Mouse (Mus musculus) erythroblast, embryonic 14.5 days (primary cell): ENCODE measurements around the gene Perm1. TPM values are rescaled to one million over a fixed set of nuclear protein-coding genes. Genes with fewer than 3 reads are reported as not detected.

Experiments
- H3K27me3 ChIP-seq: 2 replicates; pipeline ENCODE4 v1.6.1; 2012; ENCODE audit warnings: inconsistent platforms; ENCODE audit not compliant: control insufficient read depth
- H3K36me3 ChIP-seq: 2 replicates; pipeline ENCODE4 v1.6.1; 2012; ENCODE audit warnings: mild to moderate bottlenecking, inconsistent platforms; ENCODE audit not compliant: control insufficient read depth
- H3K4me1 ChIP-seq: 2 replicates; pipeline ENCODE4 v1.6.1; 2012; ENCODE audit warnings: inconsistent platforms; ENCODE audit not compliant: control insufficient read depth
- H3K4me3 ChIP-seq: replicated peaks from 2 replicates; pipeline ENCODE3; 2012; ENCODE audit warnings: moderate library complexity, mild to moderate bottlenecking, inconsistent platforms
- H3K9me3 ChIP-seq: 2 replicates; pipeline ENCODE4 v1.6.1; 2012; ENCODE audit warnings: low read length, inconsistent platforms, mixed read lengths; ENCODE audit not compliant: control insufficient read depth
- GATA1 ChIP-seq: IDR thresholded peaks from 2 replicates; pipeline ENCODE4 v1.6.1; 2012; ENCODE audit warnings: low read length, inconsistent platforms, mixed read lengths
- TAL1 ChIP-seq: IDR thresholded peaks from 3 replicates; pipeline ENCODE4 v1.6.1; 2012; ENCODE audit warnings: low read length, inconsistent platforms, mixed read lengths
- polyA plus RNA-seq: library from polyadenylated mRNA; stranded (reverse); fragments of >175 nt; gene quantifications from 2 replicates; pipeline ENCODE4 v1.2.3, GENCODE M21; 2012

Perm1 gene
- polyA plus RNA-seq, 1 experiment, result not detected

DNA sequence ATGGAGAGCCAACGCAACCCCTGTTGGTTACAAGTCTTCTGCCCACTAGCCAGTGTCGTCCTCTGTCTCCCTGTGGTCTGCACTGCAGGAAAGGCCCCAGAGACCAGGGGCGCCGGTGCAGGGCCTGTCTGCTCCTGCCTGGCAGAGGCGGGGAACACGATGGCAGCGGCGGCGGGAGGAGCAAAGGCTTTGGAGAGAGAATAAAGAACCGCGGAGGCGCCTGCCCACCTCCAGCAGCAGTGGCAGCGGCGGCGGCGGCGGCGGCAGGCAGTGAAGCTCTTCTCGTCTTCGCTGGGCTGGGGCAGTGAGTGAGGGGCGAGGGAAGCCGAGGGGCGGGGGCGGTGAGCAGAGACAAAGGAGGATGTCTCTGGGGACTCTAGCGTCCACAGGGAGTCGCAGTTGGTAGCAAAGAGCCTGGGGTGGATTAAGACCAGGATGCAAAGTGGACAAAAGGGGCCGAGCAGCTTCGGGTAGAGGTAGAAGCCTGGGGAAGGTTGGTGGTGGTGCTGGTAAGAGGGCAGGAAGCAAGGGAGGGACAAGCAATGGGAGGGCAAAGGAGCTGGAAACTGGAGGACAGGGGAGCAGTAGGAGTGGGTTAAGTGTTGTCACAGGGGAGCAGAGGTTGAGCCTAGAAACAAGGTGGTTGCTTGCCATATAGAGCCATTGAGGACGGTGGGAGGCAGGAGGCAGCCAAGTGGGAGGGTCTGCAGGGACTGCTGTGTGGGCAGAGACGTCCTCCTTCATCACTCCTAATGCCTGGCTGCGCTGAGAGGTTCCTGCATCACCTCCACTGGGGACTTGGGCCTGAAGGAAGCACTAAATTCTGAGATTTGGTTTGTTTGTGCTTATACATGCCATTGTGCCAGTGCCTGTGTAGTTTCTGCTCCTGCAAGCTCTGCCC, 29.5 kb upstream of the Perm1 start:
- Histone ChIP-seq H3K36me3 (peaks cover 6% of the 10 kb centered on the region), H3K27me3 (peaks cover 9% of the 10 kb centered on the region), H3K4me1 (peaks cover 46% of the 10 kb centered on the region), H3K9me3 (no peaks in the 10 kb centered on the region), H3K4me3 (peak overlapping the region; percentile 52)
- TF ChIP-seq GATA1, result no peak
- TF ChIP-seq TAL1, result no peak

DNA sequence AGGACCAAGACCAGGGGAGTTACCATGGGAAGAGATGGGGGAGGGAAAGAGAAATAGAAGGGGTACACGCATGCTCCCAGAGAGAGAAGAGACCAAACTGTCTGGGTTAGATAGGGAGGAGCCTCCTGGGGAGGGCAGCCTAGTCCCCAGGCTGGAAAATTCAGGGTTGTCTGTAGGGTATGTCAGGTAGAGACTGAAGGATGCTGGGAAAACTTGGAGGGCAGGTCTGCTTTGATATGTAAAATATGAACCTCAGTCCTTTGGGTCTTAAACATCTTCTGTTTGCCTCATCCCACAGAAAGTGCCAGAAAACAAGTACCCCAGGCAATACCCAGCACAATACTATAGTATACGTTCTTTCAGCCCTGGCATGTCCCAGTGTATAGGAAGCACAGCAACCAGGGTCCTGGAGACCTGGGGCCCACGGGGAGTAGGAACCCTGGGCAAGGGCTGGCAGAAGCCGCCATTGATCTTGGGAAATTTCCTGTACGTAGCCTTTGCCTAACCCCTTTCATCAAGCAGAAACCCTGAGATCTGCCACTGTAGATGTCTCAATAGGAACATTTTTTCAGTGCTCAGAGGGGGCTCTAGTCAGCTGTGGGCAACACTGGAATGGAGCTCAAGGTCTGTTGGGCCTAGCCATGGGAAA, 27.4 kb upstream of the Perm1 start:
- Histone ChIP-seq H3K27me3 (peaks cover 9% of the 10 kb centered on the region), H3K9me3 (no peaks in the 10 kb centered on the region), H3K4me1 (peaks cover 61% of the 10 kb centered on the region), H3K36me3 (peaks cover 11% of the 10 kb centered on the region), H3K4me3 (no peak overlapping the region)
- no peak for TF ChIP-seq TAL1
- no peak for TF ChIP-seq GATA1

DNA sequence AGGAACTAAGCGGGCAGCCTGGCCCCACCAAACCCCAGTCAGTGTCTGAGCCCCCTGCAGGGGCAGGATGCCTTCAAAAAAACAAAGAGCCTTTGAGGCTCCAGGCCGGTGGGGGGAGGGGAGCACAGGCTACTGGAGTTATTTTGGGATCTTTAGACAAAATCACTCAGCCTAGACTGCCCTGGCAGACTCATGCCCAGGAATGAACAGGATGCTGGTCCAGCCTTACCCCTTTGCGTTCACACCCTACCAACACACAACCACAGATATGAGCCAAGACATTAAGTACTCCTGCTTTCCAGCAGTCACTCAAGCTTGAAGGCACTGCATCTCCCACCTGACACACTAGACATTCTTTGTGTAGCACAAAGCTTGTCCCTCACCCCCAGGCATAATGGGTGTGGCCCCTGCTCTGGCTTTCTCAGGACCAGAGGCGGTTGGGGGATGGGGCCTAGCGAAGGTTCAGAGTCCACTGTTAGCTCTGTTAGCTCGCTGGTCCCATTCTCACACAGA, 26.8 kb upstream of the Perm1 start:
- Histone ChIP-seq H3K4me3 (no peak overlapping the region), H3K9me3 (no peaks in the 10 kb centered on the region), H3K36me3 (peaks cover 11% of the 10 kb centered on the region), H3K4me1 (peaks cover 58% of the 10 kb centered on the region), H3K27me3 (peaks cover 13% of the 10 kb centered on the region)
- TF ChIP-seq TAL1 (no peak), GATA1 (no peak)

DNA sequence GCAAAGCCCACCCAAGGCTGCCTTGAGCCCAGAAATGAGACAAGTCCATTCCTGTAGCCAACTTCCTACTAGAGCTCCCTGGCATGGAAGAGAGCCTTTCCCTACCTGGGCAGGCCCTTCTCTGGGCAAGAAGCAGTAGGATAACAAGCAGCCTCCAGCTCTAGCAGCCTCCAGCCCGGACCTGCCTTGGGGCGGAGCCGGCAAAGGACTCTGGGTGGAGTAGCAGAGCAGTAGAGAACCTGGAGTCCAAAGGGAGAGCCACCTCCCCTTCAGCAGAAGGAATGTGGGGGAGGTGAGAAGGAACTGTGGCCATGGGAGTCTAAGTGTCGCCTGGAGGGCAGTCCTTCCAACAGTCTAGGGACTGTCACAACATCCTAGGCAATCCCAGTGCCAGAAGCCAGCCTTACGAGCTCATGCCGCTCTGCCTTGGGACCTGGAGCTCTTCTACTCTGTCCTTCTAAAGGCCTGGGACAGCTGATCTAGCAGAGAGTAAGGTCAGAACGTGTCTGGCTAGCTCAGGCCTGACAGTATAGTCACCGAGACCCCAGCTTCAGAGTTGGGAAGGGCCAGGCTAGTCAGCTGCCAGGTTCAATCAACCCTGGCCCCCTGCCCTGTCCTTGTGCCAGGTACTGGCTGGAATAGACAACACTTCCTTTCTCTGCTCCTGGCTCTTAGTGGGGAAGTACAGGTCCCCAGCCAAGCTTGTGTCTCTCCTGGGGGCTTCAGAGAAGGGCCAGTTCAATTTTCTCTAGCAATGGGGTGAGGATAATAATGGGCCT, 23.1 kb upstream of the Perm1 start:
- H3K27me3 ChIP-seq, result peaks cover 37% of the 10 kb centered on the region

DNA sequence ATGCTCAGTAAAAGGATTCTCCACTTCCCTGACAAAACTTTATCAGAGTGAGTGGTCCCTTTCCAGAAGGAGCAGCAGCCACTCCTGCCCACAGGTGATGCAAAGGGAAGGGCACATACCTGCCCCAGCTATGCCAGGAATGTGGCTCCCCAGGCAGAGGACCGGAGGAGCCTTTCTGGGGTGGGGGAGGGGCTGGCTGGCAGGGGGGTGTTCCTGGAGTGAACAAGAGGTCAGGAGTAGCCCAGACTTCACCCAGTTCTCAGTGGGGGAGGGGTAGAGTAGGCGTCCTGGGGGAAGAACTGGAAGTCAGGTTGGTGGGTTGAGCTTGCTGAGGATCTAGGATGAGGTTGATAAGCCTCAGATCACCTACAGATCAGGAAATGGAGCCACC, 22.5 kb upstream of the Perm1 start:
- Histone ChIP-seq H3K4me3 (no peak overlapping the region), H3K4me1 (peaks cover 54% of the 10 kb centered on the region), H3K36me3 (peaks cover 11% of the 10 kb centered on the region), H3K9me3 (no peaks in the 10 kb centered on the region; the same call in 1 of the 2 replicates), H3K27me3 (peaks cover 37% of the 10 kb centered on the region)
- no peak for TF ChIP-seq GATA1
- TF ChIP-seq TAL1, result no peak

More for the DNA sequence above, 23.1 kb upstream of the Perm1 start:
- H3K36me3 ChIP-seq, result peaks cover 11% of the 10 kb centered on the region
- H3K4me3 ChIP-seq, result no peak overlapping the region
- peaks cover 49% of the 10 kb centered on the region for H3K4me1 ChIP-seq
- no peaks in the 10 kb centered on the region; the same call in 1 of the 2 replicates for H3K9me3 ChIP-seq
- TF ChIP-seq TAL1, result no peak
- no peak for TF ChIP-seq GATA1

DNA sequence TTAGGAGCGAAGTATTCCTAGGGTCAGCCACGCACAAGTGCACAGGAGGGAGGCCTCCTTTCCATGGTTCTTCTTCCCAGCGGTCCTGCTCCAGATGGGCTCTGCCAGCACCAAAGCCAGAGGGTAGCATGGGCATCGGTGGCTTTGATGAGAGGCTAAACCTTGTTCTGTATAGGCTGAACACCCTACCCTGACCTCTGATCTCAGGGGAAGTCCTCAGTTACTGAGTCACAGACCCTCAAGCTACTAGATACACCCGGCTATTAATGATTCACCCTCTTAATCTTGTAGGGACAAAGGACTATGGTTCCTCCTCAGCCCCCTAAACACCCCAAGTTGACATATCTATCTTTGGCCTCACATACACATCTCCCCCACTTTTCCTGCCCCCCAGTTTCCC, 21.8 kb upstream of the Perm1 start:
- Histone ChIP-seq H3K4me1 (peaks cover 56% of the 10 kb centered on the region), H3K27me3 (peaks cover 42% of the 10 kb centered on the region)
- TF ChIP-seq GATA1 (no peak), TAL1 (no peak)

DNA sequence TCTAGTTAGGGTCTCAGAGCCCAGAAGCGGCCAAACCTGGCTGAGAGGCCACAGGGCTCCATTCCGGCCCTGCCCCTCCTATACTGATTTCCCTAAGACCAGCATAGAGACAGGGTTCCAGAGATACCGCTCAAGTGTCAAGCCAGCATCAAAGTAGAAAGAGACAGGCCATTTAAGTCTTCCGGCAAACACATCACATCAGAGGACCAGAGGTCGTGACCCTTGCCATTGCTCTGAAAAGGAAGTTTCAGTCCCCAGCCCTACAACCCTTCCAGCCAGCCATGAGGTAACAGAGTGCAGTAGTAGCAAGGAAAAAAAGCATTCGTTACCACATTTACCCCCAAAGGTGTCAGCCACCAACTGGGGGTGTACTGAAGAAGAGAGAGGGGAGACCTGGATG, 21.3 kb upstream of the Perm1 start:
- peaks cover 11% of the 10 kb centered on the region for H3K36me3 ChIP-seq
- H3K27me3 ChIP-seq, result peaks cover 44% of the 10 kb centered on the region
- TF ChIP-seq GATA1 (no peak), TAL1 (no peak)
- H3K4me3 ChIP-seq, result no peak overlapping the region
- peaks cover 54% of the 10 kb centered on the region for H3K4me1 ChIP-seq
- H3K9me3 ChIP-seq, result no peaks in the 10 kb centered on the region; the same call in 1 of the 2 replicates

More for the DNA sequence above, 21.8 kb upstream of the Perm1 start:
- Histone ChIP-seq H3K4me3 (no peak overlapping the region), H3K9me3 (no peaks in the 10 kb centered on the region; the same call in 1 of the 2 replicates), H3K36me3 (peaks cover 11% of the 10 kb centered on the region)

DNA sequence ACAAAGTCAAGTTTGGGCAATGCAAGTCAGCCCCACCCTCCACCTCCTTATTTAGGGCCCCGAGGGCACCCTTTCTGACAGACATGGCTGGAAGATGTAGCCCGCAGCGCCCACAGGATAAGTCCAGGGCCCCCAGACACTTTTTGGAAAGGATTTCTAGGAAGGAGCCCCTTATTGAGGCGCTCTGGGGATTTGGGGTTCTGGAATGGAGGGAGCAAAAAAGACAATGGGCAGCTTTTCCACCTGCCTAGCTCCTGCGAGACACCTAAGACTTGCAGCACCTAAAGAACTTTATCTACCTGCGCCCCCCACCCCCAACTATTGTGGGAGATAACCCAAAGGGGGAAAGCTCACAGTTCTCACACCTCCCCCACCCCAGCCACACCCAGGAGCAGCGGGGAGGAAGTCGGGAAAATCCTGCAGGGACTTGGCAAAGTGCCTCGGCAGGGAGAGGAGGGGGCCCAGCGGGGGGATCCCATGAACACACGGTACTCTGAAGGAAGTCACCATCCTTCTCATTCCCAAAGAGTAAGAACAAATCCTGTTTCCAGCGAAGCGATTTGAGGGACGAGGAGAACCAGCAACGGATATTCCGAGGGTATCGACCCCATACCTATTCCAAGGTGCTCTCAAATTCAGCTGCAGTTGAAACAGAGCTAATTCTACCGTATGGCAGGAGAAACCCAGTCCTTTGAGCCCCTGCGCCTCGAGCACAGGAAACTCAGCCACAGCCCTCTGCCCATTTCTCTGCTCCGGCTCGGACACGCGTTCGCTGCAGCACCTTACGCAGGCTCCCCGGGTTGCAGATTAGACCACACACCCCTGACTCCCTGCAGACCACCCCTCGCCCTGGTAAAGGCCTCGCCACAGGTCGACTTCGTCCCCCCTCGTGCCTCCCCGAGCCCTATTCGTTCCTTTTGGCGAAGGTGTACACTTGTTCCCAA, 19.5 kb upstream of the Perm1 start:
- TF ChIP-seq TAL1 (no peak), GATA1 (no peak)
- H3K27me3 ChIP-seq, result peaks cover 54% of the 10 kb centered on the region
- H3K4me3 ChIP-seq, result peak overlapping the region; percentile 82
- H3K4me1 ChIP-seq, result peaks cover 61% of the 10 kb centered on the region
- H3K36me3 ChIP-seq, result peaks cover 6% of the 10 kb centered on the region; the same call in 1 of the 2 replicates
- no peaks in the 10 kb centered on the region; the same call in 1 of the 2 replicates for H3K9me3 ChIP-seq
